Mouse (Mus musculus) cerebellum, adult 2 months (tissue): ENCODE results near the gene Lrrc61. TPM values are rescaled to one million over a fixed set of nuclear protein-coding genes. Genes with fewer than 3 reads are reported as not detected.

Experiments
- DNase-seq, 2 experiments: peaks; one replicate each; pipeline ENCODE4 v3.0.0; 2021
- H3K27ac ChIP-seq: fragments of 200-500 bp; 2 replicates; pipeline ENCODE4 v1.5.1; 2012; ENCODE audit warnings: low read length, control low read depth, inconsistent platforms; ENCODE audit not compliant: insufficient read depth
- H3K27me3 ChIP-seq: fragments of 200-500 bp; 2 replicates; pipeline ENCODE4 v1.6.1; 2012; ENCODE audit warnings: inconsistent platforms, mild to moderate bottlenecking, low read length, moderate library complexity; ENCODE audit not compliant: control insufficient read depth, insufficient read depth
- H3K4me1 ChIP-seq: fragments of 200-500 bp; 2 replicates; pipeline ENCODE4 v1.6.1; 2011; ENCODE audit warnings: low read length; ENCODE audit not compliant: control insufficient read depth, insufficient read depth
- H3K4me3 ChIP-seq: fragments of 200-500 bp; replicated peaks from 2 replicates; pipeline ENCODE3; 2011; ENCODE audit warnings: mild to moderate bottlenecking, low read depth, low read length, control low read depth; ENCODE audit not compliant: insufficient read depth
- CTCF ChIP-seq: fragments of 200-500 bp; IDR thresholded peaks from 2 replicates; pipeline ENCODE4 v1.5.1; 2011; ENCODE audit warnings: low read depth, mild to moderate bottlenecking, control low read depth, low read length, moderate library complexity, borderline replicate concordance; ENCODE audit not compliant: insufficient read depth
- POLR2A ChIP-seq: fragments of 200-500 bp; IDR thresholded peaks from 2 replicates; pipeline ENCODE4 v1.6.1; 2011; ENCODE audit warnings: low read length, control low read depth, borderline replicate concordance; ENCODE audit not compliant: insufficient read depth
- WGBS: fragments of 180-500 bp; shearing (Covaris S2); methylation state at CpG from one replicate; pipeline ENCODE4 v1.1.7; 2018; 5-methylcytosine and 5-hydroxymethylcytosine counted together
- polyA plus RNA-seq: library from polyadenylated mRNA; depleted of rRNA; stranded (reverse); fragments of >200 nt; gene quantifications from 2 replicates; pipeline ENCODE4 v1.2.3, GENCODE M21; 2012; rRNA removed

Lrrc61 gene
- polyA plus RNA-seq, 1 experiment: 30.0 TPM

- TF ChIP-seq POLR2A (no peak), CTCF (no peak)
- 93% methylated on average over 5 of the region's 5 CpGs for WGBS
- Histone ChIP-seq H3K4me3 (no peak overlapping the region), H3K27me3 (no peaks in the 10 kb centered on the region), H3K4me1 (peaks cover 11% of the 10 kb centered on the region), H3K27ac (no peak overlapping the region)
- no peak for DNase-seq
These were observed 60.2 kb downstream of the Lrrc61 start for GRCm38 (mm10) chr6:48614756-48615155.

DNA sequence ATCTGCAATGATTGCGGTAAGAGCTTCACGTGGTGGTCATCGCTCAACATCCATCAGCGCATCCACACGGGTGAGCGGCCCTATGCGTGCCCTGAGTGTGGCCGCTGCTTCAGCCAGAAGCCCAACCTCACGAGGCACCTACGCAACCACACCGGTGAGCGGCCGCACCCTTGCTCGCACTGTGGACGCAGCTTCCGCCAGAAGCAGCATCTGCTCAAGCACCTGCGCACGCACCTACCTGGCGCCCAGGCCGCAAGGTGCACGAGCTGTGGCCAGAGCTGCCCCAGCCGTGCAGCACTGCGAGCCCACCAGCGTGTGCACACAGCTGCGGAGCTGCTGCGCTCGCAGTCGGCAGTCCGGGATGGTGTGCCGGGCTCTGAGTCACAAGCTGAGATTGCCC is 65.4 kb downstream of the Lrrc61 start:
- no peak overlapping the region for H3K4me3 ChIP-seq

More for the DNA sequence above, 65.4 kb downstream of the Lrrc61 start:
- Histone ChIP-seq H3K27ac (no peak overlapping the region), H3K4me1 (no peaks in the 10 kb centered on the region), H3K27me3 (no peaks in the 10 kb centered on the region)
- DNase-seq: no peak
- TF ChIP-seq CTCF (no peak), POLR2A (no peak)
- 96% methylated on average over 30 of the region's 30 CpGs for WGBS

Other genes with a start within 250 kb of the Lrrc61 start
- 50.6 and 55.3 TPM in 2 replicates for gene Krba1, start 159.2 kb upstream of the Lrrc61 start, polyA plus RNA-seq
- gene Zfp467, start 109.0 kb upstream of the Lrrc61 start, polyA plus RNA-seq: 80.4 and 93.2 TPM in 2 replicates
- 3.7 and 5.0 TPM in 2 replicates for gene Sspo, start 106.6 kb upstream of the Lrrc61 start, polyA plus RNA-seq
- gene Atp6v0e2, start 17.2 kb upstream of the Lrrc61 start, polyA plus RNA-seq: 459 and 460 TPM in 2 replicates
- 13.7 and 21.6 TPM in 2 replicates for gene Rarres2, start 18.0 kb downstream of the Lrrc61 start, polyA plus RNA-seq
- not detected in 2 replicates for gene Gm45021, start 34.8 kb downstream of the Lrrc61 start, polyA plus RNA-seq
- gene Repin1, start 39.1 kb downstream of the Lrrc61 start, polyA plus RNA-seq: 98.5 and 109 TPM in 2 replicates
- not detected in 2 replicates for gene Gm44965, start 39.1 kb downstream of the Lrrc61 start, polyA plus RNA-seq
- gene Zfp775, start 47.3 kb downstream of the Lrrc61 start, polyA plus RNA-seq: 7.4 and 7.6 TPM in 2 replicates
- gene AI854703, start 72.0 kb downstream of the Lrrc61 start, polyA plus RNA-seq: 34.3 and 35.2 TPM in 2 replicates
- gene Gimap8, start 92.4 kb downstream of the Lrrc61 start, polyA plus RNA-seq: 1.3 TPM in 2 replicates
- gene Gimap9, start 121.3 kb downstream of the Lrrc61 start, polyA plus RNA-seq: 0.86 and 0.98 TPM in 2 replicates
- 0.54 and 0.74 TPM in 2 replicates for gene Gimap4, start 129.8 kb downstream of the Lrrc61 start, polyA plus RNA-seq
- 4.1 and 4.6 TPM in 2 replicates for gene Gimap6, start 153.4 kb downstream of the Lrrc61 start, polyA plus RNA-seq
- 0.93 TPM in 1 of 2 replicates, not detected in the other for gene Gm28053, start 163.8 kb downstream of the Lrrc61 start, polyA plus RNA-seq
- gene Gimap7, start 163.8 kb downstream of the Lrrc61 start, polyA plus RNA-seq: not detected in 2 replicates
- gene Gimap1, start 184.3 kb downstream of the Lrrc61 start, polyA plus RNA-seq: 1.8 and 2.3 TPM in 2 replicates
- gene Gimap5, start 191.4 kb downstream of the Lrrc61 start, polyA plus RNA-seq: 0.57 and 0.82 TPM in 2 replicates
- 0.29 and 0.36 TPM in 2 replicates for gene Gimap3, start 216.1 kb downstream of the Lrrc61 start, polyA plus RNA-seq